Mouse (Mus musculus): ENCODE measurements around the gene Zfp719. TPM values are rescaled to one million over a fixed set of nuclear protein-coding genes. Genes with fewer than 3 reads are reported as not detected.

The Zfp719 gene
- total RNA-seq (2014; rRNA removed) (13.9 and 15.5 TPM in 2 replicates), polyA plus RNA-seq (2015; fragmentation: Nextera tagmentation; extraction: Ambion mirVana) (4.9 and 5.5 TPM in 2 replicates)

DNA sequence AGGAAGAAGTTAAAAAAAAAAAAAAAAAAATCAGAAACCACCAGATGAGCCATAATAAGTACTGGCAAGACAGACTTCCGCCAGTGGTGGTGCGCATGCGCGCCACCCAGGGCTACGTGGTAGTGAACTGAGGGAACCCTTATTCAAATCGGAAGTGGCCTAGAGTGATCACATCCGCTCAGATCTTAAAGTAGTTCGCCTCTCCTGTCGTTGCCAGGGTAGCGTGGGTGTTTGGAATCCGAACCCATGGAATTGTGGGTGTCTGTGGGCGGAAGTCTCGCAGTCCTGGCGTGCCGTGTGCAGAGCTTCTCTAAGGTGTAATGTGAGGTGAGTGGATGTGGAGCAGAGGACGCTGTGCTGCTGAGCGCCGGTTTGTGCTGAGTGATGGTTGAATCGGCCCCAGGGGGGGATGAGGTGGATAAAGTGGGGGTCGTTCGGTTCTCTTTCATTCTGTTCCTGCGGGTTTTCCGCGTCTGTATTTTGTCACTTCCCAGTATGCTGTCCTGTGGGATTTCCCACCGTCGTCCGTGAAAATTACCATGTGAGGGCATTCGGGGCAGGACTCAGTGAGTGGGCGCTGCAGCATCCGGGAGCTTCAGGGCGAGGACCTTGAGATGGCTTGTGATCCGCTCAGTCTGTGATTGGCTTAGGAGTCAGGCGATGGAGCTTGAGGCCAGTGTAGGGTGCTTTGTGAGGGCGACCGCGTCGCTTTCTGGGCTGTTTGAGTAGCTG, at the start of gene Zfp719:
Gene Zfp719 (plus strand): TSS at position 171 of the 732 bp plus-strand sequence.
- peak; percentile 99 for DNase-seq (ENCODE audit: low spot score)
- peak within 1 kb of the TSS; percentile 94 for H3K27ac ChIP-seq (ENCODE audit: low read depth, low read length)
- H3K4me1 ChIP-seq (ENCODE audit: insufficient read depth, low read length), result peaks cover 3% of the 10 kb centered on the region; the same call in 1 of the 2 replicates
- ATAC-seq (ENCODE audit: low FRiP score), result peak; percentile 97
- no peaks in the 10 kb centered on the region for H3K27me3 ChIP-seq (ENCODE audit: insufficient read depth, low read length)
- H3K9ac ChIP-seq (replicated peaks; ENCODE audit: low read length, poor library complexity, severe bottlenecking), result peak within 1 kb of the TSS; percentile 70
- peak within 1 kb of the TSS; percentile 61 for H3K4me3 ChIP-seq (ENCODE audit: low read depth, low read length)
- peaks cover 7% of the 10 kb centered on the region for H3K36me3 ChIP-seq (ENCODE audit: insufficient read depth, low read length)
- no peak for TF ChIP-seq CTCF (IDR thresholded peaks at IDR 0.05)
- peak within 1 kb of the TSS; percentile 53 for H3K4me2 ChIP-seq (ENCODE audit: low read depth, low read length, poor library complexity, severe bottlenecking)
- WGBS, result under 1% methylated on average over 37 of the region's 37 CpGs
- no peaks in the 10 kb centered on the region for H3K9me3 ChIP-seq (ENCODE audit: low read length)

DNA sequence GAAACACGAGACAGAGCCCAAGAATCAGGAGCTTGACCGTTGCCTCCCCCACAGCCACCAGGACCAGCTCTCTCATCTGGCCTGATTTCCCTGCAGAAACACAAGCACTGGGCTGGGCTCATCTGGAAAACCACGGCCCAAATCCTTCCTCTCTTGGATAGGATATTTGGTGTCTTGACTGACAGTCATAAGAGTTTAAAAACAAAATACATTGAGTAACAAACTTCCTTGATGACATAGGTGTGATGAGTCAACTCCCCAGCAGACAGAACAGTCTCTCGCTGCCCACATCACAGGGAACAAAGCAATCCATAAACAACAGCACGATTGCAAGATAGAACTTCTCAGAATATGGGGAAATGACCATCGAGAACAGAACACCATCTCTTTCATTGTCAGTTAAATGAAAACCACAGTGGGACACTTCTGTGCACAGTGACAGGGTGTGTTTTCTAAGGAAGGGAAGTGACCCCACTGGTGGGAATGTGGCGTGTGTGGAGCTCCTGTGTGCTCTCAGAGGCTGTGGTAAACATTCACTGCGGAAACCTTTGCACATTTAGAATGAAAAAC, 49.1 kb upstream of the Zfp719 start:
- WGBS, result 76% methylated on average over 8 of the region's 8 CpGs
- no peak overlapping the region for H3K4me3 ChIP-seq (ENCODE audit: low read depth, low read length)
- no peak overlapping the region for H3K9ac ChIP-seq (replicated peaks; ENCODE audit: low read length, poor library complexity, severe bottlenecking)
- H3K27ac ChIP-seq (ENCODE audit: low read depth, low read length), result no peak overlapping the region
- no peaks in the 10 kb centered on the region for H3K9me3 ChIP-seq (ENCODE audit: low read length)
- no peaks in the 10 kb centered on the region for H3K27me3 ChIP-seq (ENCODE audit: insufficient read depth, low read length)
- H3K4me1 ChIP-seq (ENCODE audit: insufficient read depth, low read length), result no peaks in the 10 kb centered on the region
- H3K4me2 ChIP-seq (ENCODE audit: low read depth, low read length, poor library complexity, severe bottlenecking), result no peak overlapping the region
- no peaks in the 10 kb centered on the region for H3K36me3 ChIP-seq (ENCODE audit: insufficient read depth, low read length)
- DNase-seq (ENCODE audit: low spot score) (no peak), ATAC-seq (ENCODE audit: low FRiP score) (no peak)
- TF ChIP-seq CTCF (IDR thresholded peaks at IDR 0.05), result no peak

DNA sequence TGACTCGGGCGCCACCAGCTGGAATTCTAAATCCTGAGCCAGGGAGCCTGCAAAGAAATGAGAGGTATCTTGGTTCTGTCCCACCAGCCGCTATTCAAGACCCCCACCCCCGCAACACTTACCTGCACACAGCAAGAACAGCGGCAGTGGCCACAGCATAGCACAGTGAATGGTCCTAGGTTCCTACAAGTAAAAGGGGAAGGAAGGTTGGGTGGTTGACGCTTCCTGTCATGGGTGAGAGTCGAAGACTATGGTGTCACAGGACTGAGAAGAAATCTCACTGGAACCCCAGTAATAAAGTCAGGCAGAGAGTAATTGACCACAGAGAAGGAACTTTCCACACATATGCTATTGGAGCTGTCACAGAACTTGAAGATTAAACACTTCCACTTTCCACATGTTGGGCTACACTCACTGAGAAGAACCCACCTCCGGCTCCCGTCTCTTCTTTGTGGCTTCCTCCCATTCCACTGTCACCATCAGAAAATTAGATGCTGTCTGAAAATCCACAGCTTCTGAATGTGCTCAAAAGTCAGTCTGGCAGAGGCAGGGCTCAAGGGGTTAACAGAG, 46.4 kb upstream of the Zfp719 start:
- Histone ChIP-seq H3K4me3 (ENCODE audit: low read depth, low read length) (no peak overlapping the region), H3K4me2 (ENCODE audit: low read depth, low read length, poor library complexity, severe bottlenecking) (no peak overlapping the region), H3K9ac (replicated peaks; ENCODE audit: low read length, poor library complexity, severe bottlenecking) (no peak overlapping the region), H3K36me3 (ENCODE audit: insufficient read depth, low read length) (no peaks in the 10 kb centered on the region), H3K9me3 (ENCODE audit: low read length) (no peaks in the 10 kb centered on the region), H3K4me1 (ENCODE audit: insufficient read depth, low read length) (no peaks in the 10 kb centered on the region), H3K27ac (ENCODE audit: low read depth, low read length) (no peak overlapping the region), H3K27me3 (ENCODE audit: insufficient read depth, low read length) (no peaks in the 10 kb centered on the region)
- WGBS, result 88% methylated on average over 9 of the region's 9 CpGs
- ATAC-seq (ENCODE audit: low FRiP score) (no peak), DNase-seq (ENCODE audit: low spot score) (no peak)
- no peak for TF ChIP-seq CTCF (IDR thresholded peaks at IDR 0.05)

DNA sequence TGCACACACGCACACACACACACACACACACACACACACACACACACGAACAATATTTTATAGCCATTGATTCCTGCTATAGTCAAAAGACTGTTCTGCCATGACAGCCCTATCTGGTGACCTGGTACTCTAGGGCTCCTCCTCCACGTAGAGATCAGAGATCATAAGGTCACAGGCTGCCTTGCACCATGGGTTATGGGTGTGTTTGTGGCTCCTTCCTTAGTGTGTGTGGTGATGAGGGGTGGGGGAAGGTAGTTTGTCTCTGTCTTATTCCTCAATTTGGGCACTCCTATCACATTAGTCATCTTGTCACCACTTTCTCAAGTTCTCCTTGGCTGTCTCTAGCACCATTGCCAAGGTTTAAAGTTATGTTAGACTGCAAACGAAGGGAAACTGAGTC, 40.9 kb upstream of the Zfp719 start:
- Histone ChIP-seq H3K9me3 (ENCODE audit: low read length) (no peaks in the 10 kb centered on the region), H3K27me3 (ENCODE audit: insufficient read depth, low read length) (no peaks in the 10 kb centered on the region), H3K4me1 (ENCODE audit: insufficient read depth, low read length) (no peaks in the 10 kb centered on the region), H3K9ac (replicated peaks; ENCODE audit: low read length, poor library complexity, severe bottlenecking) (no peak overlapping the region), H3K4me3 (ENCODE audit: low read depth, low read length) (no peak overlapping the region), H3K4me2 (ENCODE audit: low read depth, low read length, poor library complexity, severe bottlenecking) (no peak overlapping the region), H3K36me3 (ENCODE audit: insufficient read depth, low read length) (no peaks in the 10 kb centered on the region), H3K27ac (ENCODE audit: low read depth, low read length) (no peak overlapping the region)
- DNase-seq (ENCODE audit: low spot score), result no peak
- TF ChIP-seq CTCF (IDR thresholded peaks at IDR 0.05), result no peak
- ATAC-seq (ENCODE audit: low FRiP score), result no peak
- 69% methylated on average over 4 of the region's 4 CpGs for WGBS

DNA sequence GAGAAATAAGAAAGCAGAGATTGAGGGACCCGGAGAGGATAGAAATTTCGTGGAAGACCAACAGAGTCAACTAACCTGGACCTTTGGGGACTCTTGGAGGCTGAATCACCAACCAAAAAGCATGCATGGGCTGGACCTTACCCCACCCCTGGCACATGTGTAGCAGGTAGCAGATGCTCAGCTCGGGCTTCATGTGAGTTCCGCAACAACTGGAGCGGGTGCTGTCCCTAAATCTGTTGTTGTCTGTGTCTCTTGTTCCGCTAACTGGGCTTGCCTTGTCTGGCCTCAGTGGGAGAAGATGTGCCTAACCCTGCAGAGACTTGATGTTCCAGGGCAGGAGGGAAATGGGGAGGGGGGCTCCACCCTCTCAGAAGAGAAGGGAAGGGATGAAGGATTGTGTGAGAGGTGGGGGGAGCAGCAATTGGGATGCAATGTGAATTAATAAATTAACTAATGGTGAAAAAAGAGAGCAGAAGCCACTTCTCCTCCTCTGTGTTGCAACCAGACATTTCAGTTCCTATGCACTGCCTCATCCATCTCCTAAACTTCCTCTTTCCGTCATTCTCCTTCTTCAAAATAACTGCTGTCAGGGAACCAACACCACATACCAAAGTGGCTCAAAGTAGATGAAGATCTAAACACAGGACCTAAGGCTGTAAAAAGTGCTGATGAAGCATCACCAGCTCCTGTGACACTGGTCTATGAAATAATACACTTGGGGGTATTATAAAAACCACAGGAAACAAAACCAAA, 35.0 kb upstream of the Zfp719 start, which contains the start of gene Cd33:
Gene Cd33 (minus strand): TSS at position 204 of the 753 bp plus-strand sequence.
- no peak within 1 kb of the TSS for H3K9ac ChIP-seq (replicated peaks; ENCODE audit: low read length, poor library complexity, severe bottlenecking)
- no peak within 1 kb of the TSS for H3K27ac ChIP-seq (ENCODE audit: low read depth, low read length)
- no peak within 1 kb of the TSS for H3K4me2 ChIP-seq (ENCODE audit: low read depth, low read length, poor library complexity, severe bottlenecking)
- DNase-seq (ENCODE audit: low spot score), result no peak
- H3K27me3 ChIP-seq (ENCODE audit: insufficient read depth, low read length), result no peaks in the 10 kb centered on the region
- ATAC-seq (ENCODE audit: low FRiP score), result no peak
- WGBS, result 80% methylated on average over 7 of the region's 7 CpGs
- H3K36me3 ChIP-seq (ENCODE audit: insufficient read depth, low read length), result peaks cover 5% of the 10 kb centered on the region; the same call in 1 of the 2 replicates
- no peaks in the 10 kb centered on the region for H3K4me1 ChIP-seq (ENCODE audit: insufficient read depth, low read length)
- TF ChIP-seq CTCF (IDR thresholded peaks at IDR 0.05), result no peak
- no peak within 1 kb of the TSS for H3K4me3 ChIP-seq (ENCODE audit: low read depth, low read length)
- no peaks in the 10 kb centered on the region for H3K9me3 ChIP-seq (ENCODE audit: low read length)

Measured in midbrain, postnatal 0 days (tissue).